Mouse (Mus musculus): ENCODE results near the gene Dtx2. TPM values are rescaled to one million over a fixed set of nuclear protein-coding genes. Genes with fewer than 3 reads are reported as not detected.
A peak's percentile ranks its signal among the peaks of the same experiment; 100 is the strongest.

Dtx2 gene
- total and polyA plus RNA-seq, 3 experiments, result 11.9 to 17.2 TPM; not detected in 1

- Histone ChIP-seq H3K27ac (ENCODE audit: control insufficient read depth, low read depth, low read length) (no peak within 1 kb of the TSS), H3K36me3 (ENCODE audit: control insufficient read depth in 1 of 2, insufficient read depth in 2 of 2, low read length in 2 of 2) (no peaks in the 10 kb centered on the region), H3K9me3 (replicated peaks; ENCODE audit: insufficient read depth, low read length) (no peaks in the 10 kb centered on the region), H3K9ac (ENCODE audit: control insufficient read depth, low read depth, low read length, poor library complexity, severe bottlenecking) (no peak within 1 kb of the TSS), H3K27me3 (ENCODE audit: control insufficient read depth in 1 of 2, insufficient read depth in 2 of 2, low read length in 2 of 2) (peaks cover 8 to 11% of the 10 kb centered on the region in 2 experiments), H3K79me2 (ENCODE audit: control insufficient read depth, insufficient read depth, low read length, poor library complexity) (no peaks in the 10 kb centered on the region), H3K4me3 (ENCODE audit: control insufficient read depth in 1 of 2, insufficient read depth in 1 of 2, low read depth in 2 of 2, low read length in 2 of 2) (no peak within 1 kb of the TSS), H3K4me1 (ENCODE audit: control insufficient read depth in 1 of 2, insufficient read depth in 2 of 2, low read length in 2 of 2) (no peaks in the 10 kb centered on the region)
- TF ChIP-seq NELFE (IDR thresholded peaks at IDR 0.05; ENCODE audit: low read depth, low read length) (no peak), SMC3 (IDR thresholded peaks at IDR 0.05; ENCODE audit: low read depth, low read length) (no peak), CHD1 (IDR thresholded peaks at IDR 0.05; ENCODE audit: low read depth, low read length) (no peak), ELF1 (IDR thresholded peaks at IDR 0.05; ENCODE audit: low read depth, low read length) (no peak), USF1 (IDR thresholded peaks at IDR 0.05; ENCODE audit: low read depth, low read length) (no peak), NRF1 (IDR thresholded peaks at IDR 0.05; ENCODE audit: insufficient read depth, low read depth, low read length, poor library complexity, severe bottlenecking) (no peak), BHLHE40 (IDR thresholded peaks at IDR 0.05; ENCODE audit: borderline replicate concordance, low read depth, low read length) (no peak)
- DNase-seq (ENCODE audit: low read depth, low spot score), result no peak
Observed at GRCm38 (mm10) chr5:136054301-136055077, 59.9 kb downstream of the Dtx2 start, which contains the start of gene Upk3bl. Gene Upk3bl (plus strand): TSS chr5:136054492.

- H3K9me3 ChIP-seq (replicated peaks; ENCODE audit: insufficient read depth, low read length), result no peaks in the 10 kb centered on the region
- H3K4me1 ChIP-seq (ENCODE audit: control insufficient read depth in 1 of 2, insufficient read depth in 2 of 2, low read length in 2 of 2), result no peaks in the 10 kb centered on the region
- no peak for DNase-seq (ENCODE audit: low read depth, low spot score)
- H3K79me2 ChIP-seq (ENCODE audit: control insufficient read depth, insufficient read depth, low read length, poor library complexity), result no peaks in the 10 kb centered on the region
- H3K4me3 ChIP-seq (ENCODE audit: control insufficient read depth in 1 of 2, insufficient read depth in 1 of 2, low read depth in 2 of 2, low read length in 2 of 2), result no peak overlapping the region
- peaks cover 8 to 11% of the 10 kb centered on the region in 2 experiments for H3K27me3 ChIP-seq (ENCODE audit: control insufficient read depth in 1 of 2, insufficient read depth in 2 of 2, low read length in 2 of 2)
- H3K36me3 ChIP-seq (ENCODE audit: control insufficient read depth in 1 of 2, insufficient read depth in 2 of 2, low read length in 2 of 2), result no peaks in the 10 kb centered on the region
- TF ChIP-seq CTCF (IDR thresholded peaks at IDR 0.05 in 2 of 3, conservative IDR thresholded peaks at IDR 0.05 in 1 of 3; ENCODE audit: control insufficient read depth in 1 of 3, insufficient read depth in 1 of 3, low read depth in 2 of 3, low read length in 3 of 3, poor library complexity in 1 of 3, severe bottlenecking in 1 of 3), result peak in 1 of 3 experiments; percentile 30; a peak in 1 of 6 replicates
- TF ChIP-seq TAL1 (IDR thresholded peaks at IDR 0.05; ENCODE audit: low read length), result no peak
- TF ChIP-seq SMC3 (IDR thresholded peaks at IDR 0.05; ENCODE audit: low read depth, low read length), result peak; percentile 22; the same call in 1 of the 2 replicates
- H3K9ac ChIP-seq (ENCODE audit: control insufficient read depth, low read depth, low read length, poor library complexity, severe bottlenecking), result no peak overlapping the region
- H3K27ac ChIP-seq (ENCODE audit: control insufficient read depth, low read depth, low read length), result no peak overlapping the region
Observed at GRCm38 (mm10) chr5:136056062-136056461, 61.5 kb downstream of the Dtx2 start.

- Histone ChIP-seq H3K9me3 (replicated peaks; ENCODE audit: insufficient read depth, low read length) (no peaks in the 10 kb centered on the region), H3K27ac (ENCODE audit: control insufficient read depth, low read depth, low read length) (no peak overlapping the region), H3K79me2 (ENCODE audit: control insufficient read depth, insufficient read depth, low read length, poor library complexity) (no peaks in the 10 kb centered on the region), H3K4me1 (ENCODE audit: control insufficient read depth in 1 of 2, insufficient read depth in 2 of 2, low read length in 2 of 2) (no peaks in the 10 kb centered on the region), H3K9ac (ENCODE audit: control insufficient read depth, low read depth, low read length, poor library complexity, severe bottlenecking) (no peak overlapping the region), H3K36me3 (ENCODE audit: control insufficient read depth in 1 of 2, insufficient read depth in 2 of 2, low read length in 2 of 2) (no peaks in the 10 kb centered on the region), H3K4me3 (ENCODE audit: control insufficient read depth in 1 of 2, insufficient read depth in 1 of 2, low read depth in 2 of 2, low read length in 2 of 2) (no peak overlapping the region), H3K27me3 (ENCODE audit: control insufficient read depth in 1 of 2, insufficient read depth in 2 of 2, low read length in 2 of 2) (peaks cover 8 to 11% of the 10 kb centered on the region in 2 experiments)
- TF ChIP-seq MAX (IDR thresholded peaks at IDR 0.05; ENCODE audit: low read length), result no peak
- TF ChIP-seq MYC (IDR thresholded peaks at IDR 0.05; ENCODE audit: low read depth, low read length), result no peak
- TF ChIP-seq SIN3A (IDR thresholded peaks at IDR 0.05; ENCODE audit: low read length), result no peak
- TF ChIP-seq E2F4 (IDR thresholded peaks at IDR 0.05; ENCODE audit: borderline replicate concordance, low read depth, low read length), result no peak
- TF ChIP-seq NRF1 (IDR thresholded peaks at IDR 0.05; ENCODE audit: insufficient read depth, low read depth, low read length, poor library complexity, severe bottlenecking), result no peak
- no peak for TF ChIP-seq UBTF (IDR thresholded peaks at IDR 0.05; ENCODE audit: borderline replicate concordance, insufficient read depth, low read depth, low read length)
- no peak for TF ChIP-seq SMC3 (IDR thresholded peaks at IDR 0.05; ENCODE audit: low read depth, low read length)
- TF ChIP-seq GATA1 (IDR thresholded peaks at IDR 0.05; ENCODE audit: low read depth, low read length), result no peak
- no peak for TF ChIP-seq TBP (IDR thresholded peaks at IDR 0.05; ENCODE audit: low read depth, low read length)
- TF ChIP-seq MYB (IDR thresholded peaks at IDR 0.05; ENCODE audit: low read depth, low read length), result no peak
- TF ChIP-seq BHLHE40 (IDR thresholded peaks at IDR 0.05; ENCODE audit: borderline replicate concordance, low read depth, low read length), result no peak
- no peak for TF ChIP-seq ETS1 (IDR thresholded peaks at IDR 0.05; ENCODE audit: low read depth, low read length)
- TF ChIP-seq MXI1 (IDR thresholded peaks at IDR 0.05; ENCODE audit: low read depth, low read length), result no peak
- no peak for TF ChIP-seq EP300 (IDR thresholded peaks at IDR 0.05; ENCODE audit: low read depth in 1 of 2, low read length in 2 of 2)
- no peak for TF ChIP-seq USF1 (IDR thresholded peaks at IDR 0.05; ENCODE audit: low read depth, low read length)
- no peak for TF ChIP-seq POLR2AphosphoS5 (IDR thresholded peaks at IDR 0.05; ENCODE audit: borderline replicate concordance, low read depth, low read length)
- no peak for TF ChIP-seq POLR2A (IDR thresholded peaks at IDR 0.05; ENCODE audit: control insufficient read depth in 1 of 2, insufficient read depth in 1 of 2, low read depth in 1 of 2, low read length in 2 of 2, poor library complexity in 1 of 2)
- TF ChIP-seq ZNF384 (IDR thresholded peaks at IDR 0.05; ENCODE audit: low read depth, low read length), result no peak
- no peak for TF ChIP-seq RAD21 (IDR thresholded peaks at IDR 0.05; ENCODE audit: low read depth, low read length)
- no peak for DNase-seq (ENCODE audit: low read depth, low spot score)
Observed at GRCm38 (mm10) chr5:136057085-136057484, 62.5 kb downstream of the Dtx2 start.

All from MEL (cell line).